Mouse (Mus musculus): ENCODE measurements at regions not wholly inside any gene's neighbourhood (a gene's known extent, or its start where the extent isn't known, plus 50 kb on each side); places are given as distances from the start of the nearest gene placed in this dataset.
A peak's percentile ranks its signal among the peaks of the same experiment; 100 is the strongest.

DNA sequence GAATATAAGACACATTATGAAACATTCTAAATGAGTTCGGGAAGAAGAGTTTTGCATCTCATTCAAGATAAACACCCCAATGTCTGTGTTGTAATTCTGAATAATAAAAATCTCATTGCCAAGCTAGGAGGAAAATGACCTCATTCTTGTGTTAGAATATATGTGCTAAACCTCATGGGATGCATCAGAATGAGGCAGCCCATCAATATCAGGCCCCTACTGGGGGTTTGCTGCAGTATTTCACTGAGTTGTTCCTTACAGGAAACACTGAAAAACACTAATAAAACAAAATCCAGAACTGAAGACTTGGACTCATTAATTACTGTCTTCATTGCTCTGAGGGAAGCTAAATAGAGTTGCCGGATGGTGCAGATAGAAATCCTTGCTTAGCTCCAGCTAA, 111.6 kb upstream of the Gm11983 start:
- DNase-seq (ENCODE audit: extremely low spot score in 1 of 2, low spot score in 2 of 2) = no peak
- intact Hi-C loops (cut with DNase I) = no loop called here

DNA sequence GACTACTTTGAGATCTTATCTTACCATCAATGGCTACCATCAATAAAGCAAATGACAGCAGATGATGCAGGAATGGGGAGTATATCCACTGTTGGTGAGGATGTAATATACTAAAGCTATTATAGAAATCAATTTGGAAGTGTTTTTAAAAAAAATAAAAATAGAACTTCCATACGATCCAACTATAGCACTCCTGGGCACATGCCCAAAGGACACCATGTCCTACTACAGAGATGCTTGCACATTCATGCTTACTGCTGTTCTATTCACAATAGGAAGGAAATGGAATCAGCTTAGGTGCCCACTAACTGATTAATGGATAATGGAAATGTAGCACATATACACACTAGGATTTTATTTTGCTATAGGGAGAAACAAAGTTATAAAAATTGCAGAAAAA, 96.7 kb upstream of the Gm11983 start:
- intact Hi-C loops (cut with DNase I) = no loop called here
- no peak for DNase-seq (ENCODE audit: extremely low spot score in 1 of 2, low spot score in 2 of 2)

DNA sequence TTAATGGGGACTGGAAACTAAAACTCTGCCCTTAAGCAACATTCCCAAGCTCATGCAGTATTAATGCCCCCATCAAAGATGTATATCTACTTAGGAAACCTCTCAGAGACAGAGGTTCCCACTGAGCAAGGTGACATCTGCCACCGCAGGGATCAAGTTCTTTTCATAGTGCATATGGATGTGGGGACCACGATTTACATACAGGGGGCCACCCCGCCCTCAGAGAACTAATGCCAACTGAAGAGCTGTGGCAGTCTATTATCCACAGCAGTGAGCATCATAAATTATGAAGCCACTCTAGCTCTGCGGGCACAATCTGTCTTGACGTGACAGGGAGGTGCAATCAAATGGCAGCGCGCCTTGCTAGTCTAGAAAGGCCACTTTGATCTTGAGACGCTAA, 88.6 kb upstream of the Gm11983 start:
- no peak for DNase-seq (ENCODE audit: extremely low spot score in 1 of 2, low spot score in 2 of 2)
- intact Hi-C loops (cut with DNase I) = no loop called here

DNA sequence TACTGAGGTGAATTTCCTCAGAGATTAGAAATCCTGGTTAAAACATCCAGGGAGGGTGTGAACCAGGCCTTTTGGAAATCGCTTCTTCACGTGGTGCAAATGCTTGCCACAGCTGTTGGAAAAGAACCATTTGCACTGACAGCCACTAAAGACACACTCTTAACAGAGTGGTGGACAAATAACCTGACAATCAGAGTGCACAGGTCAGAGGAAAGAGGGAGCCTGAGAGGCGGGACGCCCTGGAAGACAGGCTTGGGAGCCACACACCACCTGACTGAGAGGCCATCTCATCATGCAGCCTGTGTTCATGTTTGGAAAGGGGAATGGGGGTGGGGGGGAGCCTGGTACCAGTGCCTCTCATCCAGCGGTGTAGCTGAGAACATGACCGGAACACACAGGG, 87.0 kb upstream of the Gm11983 start:
- intact Hi-C loops (cut with DNase I) = no loop called here
- no peak for DNase-seq (ENCODE audit: extremely low spot score in 1 of 2, low spot score in 2 of 2)

DNA sequence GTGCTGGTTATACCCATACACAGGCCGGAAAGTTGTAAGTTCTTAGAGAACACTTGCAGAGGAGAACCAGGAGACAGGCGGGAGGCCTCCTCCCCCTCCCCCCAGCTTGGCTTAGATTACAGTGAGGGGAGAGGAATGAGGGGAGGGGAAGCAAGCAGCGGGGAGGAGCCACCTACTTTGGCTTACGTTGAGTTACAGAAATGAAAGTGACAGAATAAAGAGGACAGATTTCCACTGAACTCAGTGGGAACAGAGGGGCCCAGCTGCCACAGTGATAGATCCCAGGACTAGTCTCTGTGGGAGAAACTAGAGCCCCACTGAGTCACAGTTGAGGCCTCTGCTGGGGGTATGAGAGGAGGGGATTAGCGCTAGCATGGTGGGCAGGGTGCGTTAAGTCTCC, 86.5 kb upstream of the Gm11983 start:
- intact Hi-C loops (cut with DNase I) = no loop called here
- DNase-seq (ENCODE audit: extremely low spot score in 1 of 2, low spot score in 2 of 2) = no peak

DNA sequence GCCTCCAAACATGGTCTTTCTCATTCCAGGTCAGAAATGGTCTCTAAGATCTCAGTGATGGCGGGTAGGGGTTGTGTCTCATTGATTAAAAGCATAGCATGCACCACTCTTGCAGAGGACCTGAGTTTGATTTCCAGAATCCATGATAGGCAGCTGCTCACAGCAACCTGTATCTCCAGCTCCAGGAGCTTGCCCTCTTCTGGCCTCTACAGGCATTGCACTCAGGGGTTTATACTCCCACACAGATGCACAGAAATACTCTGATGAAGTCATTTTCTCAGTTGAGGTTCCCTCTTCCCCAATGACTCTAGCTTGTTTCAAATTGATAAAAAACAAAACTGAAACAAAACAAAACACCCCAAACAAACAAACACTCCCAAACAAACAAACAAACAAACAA, 81.1 kb upstream of the Gm11983 start:
- intact Hi-C loops (cut with DNase I) = no loop called here
- DNase-seq (ENCODE audit: extremely low spot score in 1 of 2, low spot score in 2 of 2) = no peak

DNA sequence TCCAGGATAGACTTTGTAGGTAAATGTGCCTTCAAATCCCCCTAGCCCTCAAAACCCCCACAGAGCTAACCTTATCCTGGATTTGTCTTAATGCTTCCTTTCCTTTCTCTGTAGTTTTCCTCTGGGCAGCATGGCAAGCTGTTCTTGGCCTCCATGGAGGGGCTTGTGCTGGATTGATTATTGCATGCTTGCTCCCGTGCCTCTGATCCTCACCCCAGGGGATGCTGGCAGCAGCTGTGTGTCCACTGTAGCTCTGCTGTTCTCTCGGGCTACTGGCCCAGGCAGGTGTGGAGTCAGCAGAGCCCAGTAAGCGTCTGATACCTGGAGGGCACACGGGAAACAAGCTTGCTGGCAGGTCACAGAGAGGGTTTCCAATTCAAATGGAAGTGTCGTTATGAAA, 68.2 kb upstream of the Gm11983 start:
- DNase-seq (ENCODE audit: extremely low spot score in 1 of 2, low spot score in 2 of 2) = no peak
- intact Hi-C loops (cut with DNase I) = no loop called here

DNA sequence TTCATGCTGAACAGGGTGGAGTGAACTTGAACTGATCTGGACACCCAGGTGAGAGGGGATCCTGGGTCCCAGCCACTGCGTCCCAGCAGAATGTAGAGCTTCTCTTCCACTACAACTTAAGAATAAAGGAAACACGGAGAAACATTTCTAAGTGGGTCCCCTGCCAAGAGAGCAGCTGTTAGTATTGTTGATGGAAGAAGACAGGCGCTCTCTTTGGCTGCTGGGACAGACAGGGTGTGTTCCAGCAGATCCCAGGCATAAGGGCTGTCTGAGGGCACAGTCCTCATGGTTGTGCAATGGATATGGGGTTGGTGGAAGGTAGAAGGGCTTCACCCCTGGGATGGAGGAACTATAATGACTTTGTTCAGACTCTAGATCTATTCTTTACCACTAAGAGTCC, 65.5 kb upstream of the Gm11983 start:
- intact Hi-C loops (cut with DNase I) = no loop called here
- DNase-seq (ENCODE audit: extremely low spot score in 1 of 2, low spot score in 2 of 2) = no peak

DNA sequence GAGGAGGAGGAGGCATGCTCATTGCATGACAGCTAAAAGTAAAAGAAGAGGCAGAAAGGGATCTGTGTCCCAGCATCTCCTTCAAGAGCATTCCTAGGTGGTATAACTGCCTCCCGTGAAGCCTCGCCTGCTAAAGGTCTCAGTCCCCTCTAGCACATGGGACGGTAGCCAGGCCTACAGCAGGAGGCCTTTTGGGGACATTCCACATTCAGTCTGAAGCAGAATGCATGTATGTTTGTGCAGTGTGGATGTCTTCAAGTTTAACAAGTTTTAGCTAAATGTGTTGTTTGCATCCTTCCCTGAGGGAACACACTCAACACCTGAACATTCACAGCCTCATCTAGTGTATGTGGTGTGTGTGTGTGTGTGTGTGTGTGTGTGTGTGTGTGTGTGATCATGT, 64.8 kb upstream of the Gm11983 start:
- no peak for DNase-seq (ENCODE audit: extremely low spot score in 1 of 2, low spot score in 2 of 2)
- intact Hi-C loops (cut with DNase I) = no loop called here

DNA sequence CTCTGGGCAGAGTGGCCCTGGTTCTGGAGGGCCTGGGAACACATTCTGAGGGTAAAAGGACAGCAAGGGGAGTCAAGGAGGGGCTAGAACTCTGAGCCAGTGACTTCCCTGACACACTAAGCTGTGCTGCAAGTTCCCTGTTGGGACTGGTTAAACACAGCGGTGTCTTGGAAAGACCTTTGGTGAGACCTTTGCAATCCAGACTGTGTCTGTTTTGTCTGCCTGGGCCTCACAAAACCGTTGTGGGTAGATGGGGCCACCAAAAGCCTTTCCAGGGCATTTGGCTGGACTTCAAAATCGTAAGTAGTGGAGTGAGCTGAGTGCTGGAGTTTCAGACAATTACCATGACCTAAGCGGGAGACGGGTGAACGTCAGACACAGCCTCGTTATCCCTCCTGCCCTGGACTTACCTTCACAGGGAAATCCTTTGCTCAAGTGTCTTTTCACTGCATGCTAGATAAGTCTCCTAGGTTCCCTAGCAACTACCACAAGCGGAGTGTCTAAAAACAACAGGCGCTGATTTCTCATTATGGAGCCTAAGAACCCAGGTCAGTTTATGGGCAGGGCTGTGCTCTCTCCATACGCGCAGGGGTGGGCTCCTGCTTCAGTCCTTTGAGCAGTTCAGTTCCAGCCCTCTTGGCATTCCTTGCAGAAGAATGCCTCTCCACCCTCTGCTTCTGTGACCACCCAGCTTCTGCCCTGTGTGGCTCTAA, 63.5 kb upstream of the Gm11983 start:
- DNase-seq (ENCODE audit: extremely low spot score in 1 of 2, low spot score in 2 of 2) = no peak
- intact Hi-C loops (cut with DNase I) = no loop called here

DNA sequence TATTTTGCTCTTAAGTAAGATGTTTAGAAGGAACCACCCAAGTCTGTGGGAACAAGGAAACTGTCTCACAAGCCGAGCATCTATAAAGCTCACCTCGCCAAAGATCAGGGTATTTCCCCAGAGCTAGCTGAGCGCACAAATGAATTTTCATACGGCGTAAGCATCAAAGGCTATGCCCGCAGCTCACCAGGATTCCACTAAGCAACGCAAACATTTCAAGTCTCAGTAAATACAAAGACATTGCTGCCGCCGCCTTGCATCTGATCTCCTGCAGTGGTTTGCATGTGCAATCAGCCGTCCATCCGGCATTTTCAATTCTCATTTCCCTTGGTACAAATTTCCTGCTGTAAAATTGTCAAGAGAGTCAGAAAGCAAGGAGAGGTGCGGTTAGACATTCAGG, 62.9 kb upstream of the Gm11983 start:
- intact Hi-C loops (cut with DNase I) = no loop called here
- no peak for DNase-seq (ENCODE audit: extremely low spot score in 1 of 2, low spot score in 2 of 2)

DNA sequence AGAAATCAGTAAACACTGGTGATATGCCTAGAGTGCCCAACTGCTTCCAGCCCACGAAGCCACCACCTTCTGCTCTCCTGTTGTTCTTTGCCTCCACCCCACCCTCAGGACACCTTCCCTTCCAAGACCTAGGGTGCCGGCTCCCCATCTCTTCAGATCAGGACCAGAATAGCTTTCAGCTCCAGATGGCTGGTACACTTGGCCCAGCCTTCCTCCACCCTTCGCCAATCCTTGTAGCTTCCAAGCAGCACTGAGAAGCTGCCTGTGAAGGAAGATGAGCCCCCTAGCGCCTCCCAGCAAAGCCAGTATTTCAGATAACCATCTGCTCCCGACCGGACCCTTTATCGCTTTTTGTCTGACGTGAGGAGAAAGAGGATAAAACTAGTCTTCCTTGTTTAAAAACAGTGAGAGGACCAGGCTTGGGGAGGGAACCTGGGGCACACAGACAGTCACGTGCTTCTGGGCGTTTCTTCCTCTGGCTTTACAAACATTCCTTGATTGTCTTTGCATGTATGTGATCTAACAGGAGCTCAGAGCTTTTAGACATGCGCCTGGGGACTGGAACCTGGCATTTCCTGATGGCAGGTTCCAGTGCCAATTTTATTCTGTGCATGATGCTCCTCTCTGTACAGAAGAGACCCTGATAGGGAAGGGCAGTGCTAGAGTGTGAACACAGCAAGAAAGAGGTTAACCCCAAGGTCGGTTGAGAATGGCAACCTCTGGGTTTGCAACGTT, 62.0 kb upstream of the Gm11983 start:
- peak in 1 of 2 experiments; percentile 46 for DNase-seq (ENCODE audit: extremely low spot score in 1 of 2, low spot score in 2 of 2)
- intact Hi-C loops (cut with DNase I) = no loop called here

DNA sequence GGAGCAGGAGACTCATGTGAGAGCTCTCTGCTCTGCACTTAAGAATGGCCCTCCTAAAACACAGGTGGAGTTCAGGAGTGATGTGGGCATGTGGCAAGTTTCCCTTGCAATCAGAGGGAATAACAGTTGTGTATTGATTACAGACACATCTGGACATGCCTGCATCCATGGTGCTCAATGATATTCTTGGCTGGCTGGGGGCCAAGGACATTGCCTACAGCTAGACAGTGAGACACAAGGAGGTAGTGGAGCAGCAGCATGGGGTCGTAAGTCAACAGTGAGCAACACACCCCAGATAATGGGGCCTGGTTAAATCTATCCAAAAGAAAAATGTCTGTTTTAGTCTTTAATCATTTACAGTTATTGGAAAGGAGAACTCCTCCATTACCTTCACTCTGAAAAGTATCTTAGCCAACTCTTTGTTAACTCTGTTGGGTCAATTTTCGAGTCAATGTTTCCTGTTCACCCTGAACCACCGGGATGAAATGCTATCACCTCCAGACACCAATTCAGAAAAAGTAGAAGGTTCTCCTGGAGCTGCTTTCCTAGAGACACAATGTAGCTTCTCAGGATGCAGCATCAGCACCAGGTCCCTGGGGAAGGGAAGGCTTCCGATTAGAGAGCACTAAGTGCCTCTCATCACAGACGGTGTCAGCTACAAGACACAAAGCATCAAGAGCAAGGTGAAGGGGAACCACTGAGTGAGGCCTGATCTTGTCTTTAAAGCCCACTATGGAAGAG, 61.1 kb upstream of the Gm11983 start:
- intact Hi-C loops (cut with DNase I) = no loop called here
- no peak for DNase-seq (ENCODE audit: extremely low spot score in 1 of 2, low spot score in 2 of 2)

DNA sequence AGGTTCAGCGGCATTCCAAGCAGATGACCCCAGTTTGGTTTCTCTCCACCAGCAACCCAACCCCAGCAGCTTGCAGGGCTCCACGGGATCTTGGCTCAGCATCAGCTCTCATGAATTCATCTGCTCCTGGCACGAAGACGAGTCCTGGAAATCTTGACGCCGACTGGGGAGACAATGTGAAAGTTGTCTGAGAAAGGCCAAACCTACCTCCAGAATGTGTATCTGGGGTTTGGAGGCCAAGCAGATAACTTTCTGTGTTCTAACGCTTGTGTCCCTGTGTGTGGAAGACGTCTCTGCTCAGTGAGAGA, 58.3 kb upstream of the Gm11983 start:
- DNase-seq (ENCODE audit: extremely low spot score in 1 of 2, low spot score in 2 of 2) = peak in 1 of 2 experiments; percentile 57
- intact Hi-C loops (cut with DNase I) = no loop called here

DNA sequence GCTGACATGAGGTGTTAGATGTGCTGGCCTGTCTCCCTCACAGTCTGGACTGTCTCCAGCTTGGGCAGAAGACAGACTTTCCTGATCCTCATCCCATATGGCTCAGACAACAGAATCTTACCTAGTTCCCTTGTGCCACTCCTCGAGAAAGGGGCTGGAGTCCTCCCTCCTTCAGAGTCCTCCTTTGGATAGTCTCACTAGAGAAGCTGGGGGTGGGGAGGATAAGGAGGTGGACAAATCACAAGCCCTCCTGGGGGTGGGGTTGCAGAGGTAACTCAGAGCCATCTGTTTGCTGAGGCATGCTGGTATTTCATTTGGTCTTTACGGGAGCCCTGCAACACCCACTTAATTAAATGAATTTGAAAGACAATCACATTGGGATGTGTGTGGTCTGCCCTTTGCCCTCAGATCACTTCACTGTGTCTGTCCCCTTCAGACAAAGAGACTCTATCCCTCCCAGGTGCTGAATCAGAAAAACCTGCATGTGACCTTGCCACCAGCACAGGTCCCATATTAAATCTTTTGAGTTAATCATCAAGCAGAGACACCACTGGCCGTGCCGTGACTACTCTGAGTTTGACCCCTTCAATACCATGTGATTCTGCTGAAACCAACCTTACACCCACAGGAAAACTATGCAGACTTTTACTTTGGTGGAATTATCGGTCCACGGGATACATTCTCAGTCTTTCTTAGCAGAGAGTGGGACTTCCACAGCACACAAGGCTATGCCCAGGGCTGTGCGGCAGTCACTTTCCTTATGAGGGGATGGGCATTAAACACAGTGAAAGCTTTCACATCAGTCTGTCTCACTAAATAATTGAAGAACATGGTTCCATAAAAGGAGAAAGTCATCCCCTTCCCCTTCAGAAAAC, 57.7 kb upstream of the Gm11983 start:
- intact Hi-C loops (cut with DNase I) = no loop called here
- DNase-seq (ENCODE audit: extremely low spot score in 1 of 2, low spot score in 2 of 2) = no peak

DNA sequence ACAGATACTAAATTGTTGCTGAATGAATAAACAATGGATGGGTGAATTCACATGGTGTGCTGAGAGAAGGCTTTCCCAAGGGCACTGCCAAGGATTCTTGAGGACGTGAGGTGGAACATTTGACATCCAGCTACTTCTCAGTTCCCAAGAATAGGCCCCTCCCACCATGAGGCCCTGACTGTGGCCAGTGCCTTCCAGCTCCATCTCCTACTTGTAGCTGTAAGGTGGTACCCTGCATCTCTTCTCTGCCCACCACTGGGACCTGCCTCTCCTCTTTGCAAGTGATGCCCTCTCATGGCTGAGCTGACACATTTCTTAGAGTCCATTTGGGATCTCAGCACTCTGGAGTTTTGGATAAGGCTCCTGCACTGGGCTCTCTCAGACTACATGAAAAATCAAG, 56.3 kb upstream of the Gm11983 start:
- intact Hi-C loops (cut with DNase I) = no loop called here

DNA sequence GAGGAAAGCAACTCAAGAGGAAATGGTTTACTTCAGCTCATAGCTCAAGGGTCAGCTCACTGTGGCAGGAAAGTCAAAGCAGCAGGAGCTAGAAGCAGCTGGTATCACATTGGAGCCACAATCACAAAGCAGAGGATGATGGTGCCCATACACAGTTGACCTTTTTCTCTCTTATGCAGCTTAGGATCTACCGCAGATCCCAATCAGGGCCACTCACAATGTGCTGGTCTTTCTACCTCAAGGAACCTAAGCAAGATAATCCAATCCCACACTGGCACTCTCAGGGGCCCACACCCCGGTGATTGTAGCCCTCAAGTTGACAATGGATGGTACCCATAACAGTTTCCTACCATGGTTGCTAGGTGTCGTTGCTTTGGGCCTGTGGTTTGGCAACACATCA, 55.6 kb upstream of the Gm11983 start:
- intact Hi-C loops (cut with DNase I) = no loop called here
- no peak for DNase-seq (ENCODE audit: extremely low spot score in 1 of 2, low spot score in 2 of 2)

More for the DNA sequence above, 56.3 kb upstream of the Gm11983 start:
- no peak for DNase-seq (ENCODE audit: extremely low spot score in 1 of 2, low spot score in 2 of 2)

DNA sequence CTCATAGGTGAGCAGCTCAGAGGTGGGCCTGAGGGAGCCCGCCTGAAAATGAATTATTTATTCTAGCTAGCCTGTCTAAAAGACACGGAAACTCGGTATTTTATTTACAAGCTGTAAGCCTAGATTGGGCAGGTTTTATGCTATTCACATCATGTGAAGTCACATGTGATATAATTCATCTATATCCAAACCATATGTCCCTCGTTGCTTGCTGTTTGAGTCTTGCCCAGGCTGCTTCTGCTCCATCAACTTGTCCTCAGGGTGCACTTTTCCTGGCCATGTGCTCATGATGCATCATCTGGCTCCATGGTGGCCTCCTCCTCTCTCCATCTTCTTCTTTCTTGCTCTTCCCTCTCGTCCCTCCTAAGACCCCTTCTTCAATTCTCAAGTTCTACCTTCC, 53.0 kb upstream of the Gm11983 start:
- no peak for DNase-seq (ENCODE audit: extremely low spot score in 1 of 2, low spot score in 2 of 2)
- intact Hi-C loops (cut with DNase I) = no loop called here

DNA sequence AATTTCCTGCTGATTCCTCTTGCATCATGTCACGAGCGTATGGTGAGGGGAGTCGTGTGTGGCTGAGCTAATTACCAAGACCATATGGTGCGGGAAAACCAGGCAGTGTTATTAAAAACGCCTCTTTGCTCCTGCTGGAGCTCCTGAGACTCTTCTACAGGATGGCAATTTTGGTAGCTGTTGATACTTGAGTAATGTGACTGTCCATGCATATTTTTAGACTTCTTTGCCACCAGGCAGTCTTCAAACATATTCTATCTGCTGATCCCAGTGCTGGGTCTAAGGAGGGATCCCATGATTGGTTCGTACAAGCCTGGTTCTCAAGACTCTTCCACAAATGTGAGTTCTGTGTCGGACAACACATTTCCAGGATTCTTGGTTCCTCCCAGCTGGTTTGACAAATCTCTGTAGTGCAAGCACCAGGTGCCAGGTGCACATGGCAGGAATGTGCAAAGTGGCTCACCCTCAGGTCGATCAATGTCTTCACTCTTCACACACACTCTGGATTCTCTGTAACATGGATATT, 52.3 kb upstream of the Gm11983 start:
- DNase-seq (ENCODE audit: extremely low spot score in 1 of 2, low spot score in 2 of 2) = peak in 1 of 2 experiments; percentile 28
- intact Hi-C loops (cut with DNase I) = no loop called here
